ENCODE assay signal across 8 mouse cellular contexts in the genomic region with DNA sequence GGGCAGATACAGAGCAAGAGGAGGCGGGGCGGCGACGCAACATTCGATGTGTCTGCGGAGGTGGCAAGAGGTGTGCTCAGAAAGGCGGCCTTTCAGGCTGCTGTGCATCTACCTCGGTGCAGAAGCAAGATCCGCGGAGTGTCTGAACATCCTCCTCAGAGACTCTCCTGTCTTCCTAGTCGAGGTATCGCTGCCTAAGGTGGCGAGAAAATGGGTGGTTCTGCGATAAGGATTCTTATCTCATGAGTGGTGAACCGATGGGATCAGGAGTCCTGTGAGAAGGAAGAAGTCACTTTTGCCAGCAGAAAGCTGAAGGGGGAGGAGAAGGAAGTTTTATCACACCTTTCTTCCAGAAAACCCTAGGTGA. TPM values are rescaled to one million over a fixed set of nuclear protein-coding genes. Genes with fewer than 3 reads are reported as not detected.
DNase-seq lines count a peak whose midpoint lies in the region; ATAC-seq and TF ChIP-seq lines count a peak whose summit lies in the region.

No protein-coding gene starts in this region.

- DNase-seq in lung, adult 2 months: no peak
- DNase-seq in lung, postnatal 25 days (ENCODE audit: low spot score): no peak
- DNase-seq in MN1 (ENCODE audit: low spot score): no peak
- no peak for DNase-seq in urinary bladder, adult 2 months (ENCODE audit: low spot score)

- ATAC-seq in embryonic facial prominence, embryonic 15.5 days (ENCODE audit: insufficient number of reproducible peaks, low FRiP score, low TSS enrichment, low read depth): no peak
- ATAC-seq in intestine, postnatal 0 days: no peak
- ATAC-seq in neural tube, embryonic 14.5 days (ENCODE audit: low read depth): no peak
- no peak for ATAC-seq in activated CD4-positive, CD25-positive, alpha-beta regulatory T cell, adult 4 months

- peak overlapping the region; percentile 54 for H3K4me3 ChIP-seq in lung, adult 2 months (replicated peaks; ENCODE audit: extremely low read depth, low read depth, low read length)
- H3K4me3 ChIP-seq in embryonic facial prominence, embryonic 15.5 days (replicated peaks): peak overlapping the region; percentile 63
- H3K4me3 ChIP-seq in intestine, postnatal 0 days (ENCODE audit: low read depth, low read length): peak overlapping the region; percentile 55
- H3K4me3 ChIP-seq in neural tube, embryonic 14.5 days (ENCODE audit: low read depth, low read length): peak overlapping the region; percentile 68

- TF ChIP-seq CTCF in lung, adult 2 months (IDR thresholded peaks at IDR 0.05; ENCODE audit: insufficient read depth, low read length): no peak
- TF ChIP-seq CTCF in intestine, postnatal 0 days (IDR thresholded peaks at IDR 0.05; ENCODE audit: low read depth): no peak

- H3K4me2 ChIP-seq in embryonic facial prominence, embryonic 15.5 days (replicated peaks): peak overlapping the region; percentile 93
- peak overlapping the region; percentile 92 for H3K4me2 ChIP-seq in intestine, postnatal 0 days (replicated peaks; ENCODE audit: low read depth)
- H3K4me2 ChIP-seq in neural tube, embryonic 14.5 days (ENCODE audit: low read depth, low read length): peak overlapping the region; percentile 86

- H3K27ac ChIP-seq in embryonic facial prominence, embryonic 15.5 days (replicated peaks): no peak overlapping the region
- no peak overlapping the region for H3K27ac ChIP-seq in intestine, postnatal 0 days (ENCODE audit: low read depth, low read length)
- H3K27ac ChIP-seq in neural tube, embryonic 14.5 days (ENCODE audit: low read depth, low read length): peak overlapping the region; percentile 87

- H3K9ac ChIP-seq in embryonic facial prominence, embryonic 15.5 days: peak overlapping the region; percentile 16; the same call in 1 of the 2 replicates
- 0 out of 2 replicates have a peak overlapping the region, but pooled peaks have one; percentile 28 for H3K9ac ChIP-seq in intestine, postnatal 0 days (ENCODE audit: low read depth, low read length)
- H3K9ac ChIP-seq in neural tube, embryonic 14.5 days (replicated peaks; ENCODE audit: low read depth, low read length): peak overlapping the region; percentile 17

- peaks cover 11% of the 10 kb centered on the region; the same call in 1 of the 2 replicates for H3K4me1 ChIP-seq in lung, adult 2 months (ENCODE audit: control insufficient read depth, insufficient read depth, low read length)
- H3K4me1 ChIP-seq in embryonic facial prominence, embryonic 15.5 days: peaks cover 62% of the 10 kb centered on the region
- peaks cover 12% of the 10 kb centered on the region for H3K4me1 ChIP-seq in intestine, postnatal 0 days (replicated peaks; ENCODE audit: control insufficient read depth, insufficient read depth, low read length)
- peaks cover 32% of the 10 kb centered on the region; the same call in 1 of the 2 replicates for H3K4me1 ChIP-seq in neural tube, embryonic 14.5 days (ENCODE audit: control insufficient read depth, insufficient read depth, low read length)

- H3K9me3 ChIP-seq in embryonic facial prominence, embryonic 15.5 days (replicated peaks): no peaks in the 10 kb centered on the region
- no peaks in the 10 kb centered on the region for H3K9me3 ChIP-seq in intestine, postnatal 0 days (ENCODE audit: control insufficient read depth)
- no peaks in the 10 kb centered on the region for H3K9me3 ChIP-seq in neural tube, embryonic 14.5 days (ENCODE audit: control insufficient read depth, low read length)

- no peak for TF ChIP-seq POLR2A in lung, adult 2 months (IDR thresholded peaks at IDR 0.05; ENCODE audit: borderline replicate concordance, extremely low read depth, low read depth, low read length)

- 3% methylated on average over 15 of the region's 15 CpGs for WGBS in lung, adult 2 months
- WGBS in embryonic facial prominence, embryonic 15.5 days: 4% methylated on average over 15 of the region's 15 CpGs
- 2% methylated on average over 15 of the region's 15 CpGs for WGBS in intestine, postnatal 0 days
- WGBS in neural tube, embryonic 14.5 days: 2% methylated on average over 15 of the region's 15 CpGs

- peaks cover 55% of the 10 kb centered on the region for H3K27me3 ChIP-seq in embryonic facial prominence, embryonic 15.5 days
- H3K27me3 ChIP-seq in intestine, postnatal 0 days (replicated peaks; ENCODE audit: control insufficient read depth, insufficient read depth, low read length): peaks cover 35% of the 10 kb centered on the region
- peaks cover 6% of the 10 kb centered on the region for H3K27me3 ChIP-seq in neural tube, embryonic 14.5 days (ENCODE audit: control insufficient read depth, insufficient read depth, low read length)

- peaks cover 13% of the 10 kb centered on the region for H3K36me3 ChIP-seq in embryonic facial prominence, embryonic 15.5 days
- H3K36me3 ChIP-seq in intestine, postnatal 0 days (ENCODE audit: control insufficient read depth, insufficient read depth): peaks cover 4% of the 10 kb centered on the region; the same call in 1 of the 2 replicates
- no peaks in the 10 kb centered on the region for H3K36me3 ChIP-seq in neural tube, embryonic 14.5 days (ENCODE audit: control insufficient read depth, insufficient read depth, low read length)

RNA-seq across cellular contexts. Expression of a gene that starts 4.5 kb away (rescaled TPM):
- 21.4 and 33.8 TPM in 2 replicates for polyA plus RNA-seq in lung, adult 2 months (2012; rRNA removed)
- polyA plus RNA-seq in embryonic facial prominence, embryonic 15.5 days (2015; fragmentation: Nextera tagmentation; extraction: Ambion mirVana): 17.7 and 19.8 TPM in 2 replicates
- polyA plus RNA-seq in intestine, postnatal 0 days (2015; fragmentation: Nextera tagmentation; extraction: Ambion mirVana): 8.6 and 8.8 TPM in 2 replicates
- 0.33 and 2.6 TPM in 2 replicates for polyA plus RNA-seq in neural tube, embryonic 14.5 days (2014; fragmentation: Nextera tagmentation; extraction: Ambion mirVana)
- polyA plus RNA-seq in activated CD4-positive, CD25-positive, alpha-beta regulatory T cell, adult 4 months (2017; shearing (Covaris generic)): under 1 TPM in 1 of 2 experiments, not detected in 1; 0.38 TPM
- polyA plus RNA-seq in urinary bladder, adult 2 months (2012; rRNA removed): 16.9 and 20.7 TPM in 2 replicates

RNA-seq across cellular contexts. Expression of a gene that starts 4.9 kb away (rescaled TPM):
- 15.3 and 21.1 TPM in 2 replicates for polyA plus RNA-seq in lung, adult 2 months (2012; rRNA removed)
- polyA plus RNA-seq in embryonic facial prominence, embryonic 15.5 days (2015; fragmentation: Nextera tagmentation; extraction: Ambion mirVana): 23.8 and 25.1 TPM in 2 replicates
- polyA plus RNA-seq in intestine, postnatal 0 days (2015; fragmentation: Nextera tagmentation; extraction: Ambion mirVana): 21.6 and 22.4 TPM in 2 replicates
- 15.3 and 20.7 TPM in 2 replicates for polyA plus RNA-seq in neural tube, embryonic 14.5 days (2014; fragmentation: Nextera tagmentation; extraction: Ambion mirVana)
- 10 to 100 TPM; 28.4 to 32.8 TPM for polyA plus RNA-seq in activated CD4-positive, CD25-positive, alpha-beta regulatory T cell, adult 4 months (2017; shearing (Covaris generic))
- 16.0 and 19.9 TPM in 2 replicates for polyA plus RNA-seq in urinary bladder, adult 2 months (2012; rRNA removed)

RNA-seq across cellular contexts. Expression of a gene that starts 17.3 kb away (rescaled TPM):
- polyA plus RNA-seq in lung, adult 2 months (2012; rRNA removed): 21.0 and 25.7 TPM in 2 replicates
- polyA plus RNA-seq in embryonic facial prominence, embryonic 15.5 days (2015; fragmentation: Nextera tagmentation; extraction: Ambion mirVana): 20.5 and 21.0 TPM in 2 replicates
- polyA plus RNA-seq in intestine, postnatal 0 days (2015; fragmentation: Nextera tagmentation; extraction: Ambion mirVana): 11.3 and 12.3 TPM in 2 replicates
- polyA plus RNA-seq in neural tube, embryonic 14.5 days (2014; fragmentation: Nextera tagmentation; extraction: Ambion mirVana): 11.4 and 15.6 TPM in 2 replicates
- 1 to 10 TPM; 8.3 to 9.6 TPM for polyA plus RNA-seq in activated CD4-positive, CD25-positive, alpha-beta regulatory T cell, adult 4 months (2017; shearing (Covaris generic))
- polyA plus RNA-seq in urinary bladder, adult 2 months (2012; rRNA removed): 20.1 and 26.6 TPM in 2 replicates

RNA-seq across cellular contexts. Expression of a gene that starts 19.8 kb away (rescaled TPM):
- 11.6 and 12.5 TPM in 2 replicates for polyA plus RNA-seq in lung, adult 2 months (2012; rRNA removed)
- polyA plus RNA-seq in embryonic facial prominence, embryonic 15.5 days (2015; fragmentation: Nextera tagmentation; extraction: Ambion mirVana): 6.4 and 7.3 TPM in 2 replicates
- polyA plus RNA-seq in intestine, postnatal 0 days (2015; fragmentation: Nextera tagmentation; extraction: Ambion mirVana): 1.5 and 1.8 TPM in 2 replicates
- polyA plus RNA-seq in neural tube, embryonic 14.5 days (2014; fragmentation: Nextera tagmentation; extraction: Ambion mirVana): 12.7 and 16.0 TPM in 2 replicates
- 1 to 10 TPM; 1.6 to 1.8 TPM for polyA plus RNA-seq in activated CD4-positive, CD25-positive, alpha-beta regulatory T cell, adult 4 months (2017; shearing (Covaris generic))
- 23.3 and 34.8 TPM in 2 replicates for polyA plus RNA-seq in urinary bladder, adult 2 months (2012; rRNA removed)
